8 mouse cellular contexts compared by ENCODE assay signal in genomic region chr2:154657486-154658237, GRCm38 (mm10). TPM values are rescaled to one million over a fixed set of nuclear protein-coding genes. Genes with fewer than 3 reads are reported as not detected.
DNase-seq lines count a peak whose midpoint lies in the region; ATAC-seq lines count a peak whose summit lies in the region.

No protein-coding gene starts in this region.

- peaks cover 13% of the 10 kb centered on the region for H3K36me3 ChIP-seq in heart, embryonic 15.5 days
- peaks cover 3% of the 10 kb centered on the region; the same call in 1 of the 2 replicates for H3K36me3 ChIP-seq in stomach, embryonic 15.5 days

- peaks cover 31% of the 10 kb centered on the region for H3K4me1 ChIP-seq in heart, embryonic 15.5 days (replicated peaks)
- peaks cover 14% of the 10 kb centered on the region for H3K4me1 ChIP-seq in stomach, embryonic 15.5 days

- H3K4me3 ChIP-seq in heart, embryonic 15.5 days: peak overlapping the region; percentile 90
- H3K4me3 ChIP-seq in stomach, embryonic 15.5 days (replicated peaks): peak overlapping the region; percentile 69

- peak; percentile 75 for ATAC-seq in common myeloid progenitor, adult 5-6 weeks (replicated peaks; ENCODE audit: low read depth, poor library complexity, severe bottlenecking)
- ATAC-seq in heart, embryonic 15.5 days (replicated peaks; ENCODE audit: insufficient number of reproducible peaks, insufficient read depth, low FRiP score, low read depth): no peak
- ATAC-seq in megakaryocyte progenitor cell, adult 5-6 weeks (replicated peaks; ENCODE audit: poor library complexity): peak; percentile 70
- ATAC-seq in stomach, embryonic 15.5 days (ENCODE audit: insufficient read depth, low FRiP score, low read depth): no peak

- H3K27ac ChIP-seq in heart, embryonic 15.5 days: peak overlapping the region; percentile 92
- H3K27ac ChIP-seq in stomach, embryonic 15.5 days: peak overlapping the region; percentile 89

- H3K27me3 ChIP-seq in heart, embryonic 15.5 days: no peaks in the 10 kb centered on the region
- H3K27me3 ChIP-seq in stomach, embryonic 15.5 days (replicated peaks): no peaks in the 10 kb centered on the region

- no peaks in the 10 kb centered on the region for H3K9me3 ChIP-seq in heart, embryonic 15.5 days (replicated peaks)
- H3K9me3 ChIP-seq in stomach, embryonic 15.5 days: no peaks in the 10 kb centered on the region

- intact Hi-C loops in gastrocnemius, postnatal 14 days (cut with DNase I; ENCODE audit: low total_unique reads): no loop called here
- intact Hi-C loops in gastrocnemius, postnatal 36 days (cut with DNase I): no loop called here

- H3K9ac ChIP-seq in heart, embryonic 15.5 days: peak overlapping the region; percentile 93
- H3K9ac ChIP-seq in stomach, embryonic 15.5 days: peak overlapping the region; percentile 83

- WGBS in heart, embryonic 15.5 days: 3% methylated on average over 12 of the region's 12 CpGs
- 1% methylated on average over 12 of the region's 12 CpGs for WGBS in stomach, embryonic 15.5 days

- peak; percentile 17 for DNase-seq in gastrocnemius, postnatal 14 days
- no peak for DNase-seq in gastrocnemius, postnatal 36 days
- DNase-seq in kidney, postnatal 25 days: peak; percentile 33 to 61
- no peak for DNase-seq in cerebellum, postnatal 10 days

- peak overlapping the region; percentile 77 for H3K4me2 ChIP-seq in heart, embryonic 15.5 days
- peak overlapping the region; percentile 70 for H3K4me2 ChIP-seq in stomach, embryonic 15.5 days

RNA-seq across cellular contexts. Expression of gene Chmp4b, which starts 6.2 kb away (rescaled TPM):
- total RNA-seq in gastrocnemius, postnatal 14 days (2021): 10 to 100 TPM; 91.1 to 97.2 TPM
- 100 to 1,000 TPM; 102 to 107 TPM for total RNA-seq in gastrocnemius, postnatal 36 days (2021)
- 99.8 and 109 TPM in 2 replicates for total RNA-seq in common myeloid progenitor, adult 5-6 weeks (2017)
- 24.1 and 25.1 TPM in 2 replicates for polyA plus RNA-seq in heart, embryonic 15.5 days (2015; fragmentation: Nextera tagmentation; extraction: Ambion mirVana)
- 81.2 and 89.4 TPM in 2 replicates for total RNA-seq in megakaryocyte progenitor cell, adult 5-6 weeks (2015)
- 103 and 120 TPM in 2 replicates for total RNA-seq in megakaryocyte progenitor cell, adult 5-6 weeks (2017)
- polyA plus RNA-seq in stomach, embryonic 15.5 days (2015; fragmentation: Nextera tagmentation; extraction: Ambion mirVana): 35.9 and 40.0 TPM in 2 replicates

RNA-seq across cellular contexts. Expression of gene 4930519P11Rik, which starts 44.4 kb away (rescaled TPM):
- total RNA-seq in gastrocnemius, postnatal 14 days (2021): under 1 TPM in 1 of 2 experiments, not detected in 1; 0.69 TPM
- not detected for total RNA-seq in gastrocnemius, postnatal 36 days (2021)
- not detected in 2 replicates for total RNA-seq in common myeloid progenitor, adult 5-6 weeks (2017)
- not detected in 2 replicates for polyA plus RNA-seq in heart, embryonic 15.5 days (2015; fragmentation: Nextera tagmentation; extraction: Ambion mirVana)
- total RNA-seq in megakaryocyte progenitor cell, adult 5-6 weeks (2015): 0.54 TPM in 1 of 2 replicates, not detected in the other
- total RNA-seq in megakaryocyte progenitor cell, adult 5-6 weeks (2017): not detected in 2 replicates
- polyA plus RNA-seq in stomach, embryonic 15.5 days (2015; fragmentation: Nextera tagmentation; extraction: Ambion mirVana): 0.30 and 0.78 TPM in 2 replicates

RNA-seq across cellular contexts. Expression of gene Zfp341, which starts 44.6 kb away (rescaled TPM):
- 1 to 10 TPM; 1.8 to 1.9 TPM for total RNA-seq in gastrocnemius, postnatal 14 days (2021)
- total RNA-seq in gastrocnemius, postnatal 36 days (2021): 1 to 10 TPM; 2.2 to 2.3 TPM
- total RNA-seq in common myeloid progenitor, adult 5-6 weeks (2017): 0.34 and 0.87 TPM in 2 replicates
- 0.53 and 0.77 TPM in 2 replicates for polyA plus RNA-seq in heart, embryonic 15.5 days (2015; fragmentation: Nextera tagmentation; extraction: Ambion mirVana)
- 3.3 and 4.0 TPM in 2 replicates for total RNA-seq in megakaryocyte progenitor cell, adult 5-6 weeks (2015)
- total RNA-seq in megakaryocyte progenitor cell, adult 5-6 weeks (2017): 1.2 and 2.3 TPM in 2 replicates
- 0.83 and 0.88 TPM in 2 replicates for polyA plus RNA-seq in stomach, embryonic 15.5 days (2015; fragmentation: Nextera tagmentation; extraction: Ambion mirVana)

RNA-seq across cellular contexts. Expression of gene Pxmp4, which starts 54.2 kb away (rescaled TPM):
- total RNA-seq in gastrocnemius, postnatal 14 days (2021): 10 to 100 TPM; 14.1 to 14.9 TPM
- total RNA-seq in gastrocnemius, postnatal 36 days (2021): 10 to 100 TPM; 10.8 to 11.8 TPM
- total RNA-seq in common myeloid progenitor, adult 5-6 weeks (2017): 14.2 and 18.2 TPM in 2 replicates
- polyA plus RNA-seq in heart, embryonic 15.5 days (2015; fragmentation: Nextera tagmentation; extraction: Ambion mirVana): 24.6 and 27.1 TPM in 2 replicates
- total RNA-seq in megakaryocyte progenitor cell, adult 5-6 weeks (2015): 14.6 and 14.9 TPM in 2 replicates
- total RNA-seq in megakaryocyte progenitor cell, adult 5-6 weeks (2017): 9.2 and 10.7 TPM in 2 replicates
- polyA plus RNA-seq in stomach, embryonic 15.5 days (2015; fragmentation: Nextera tagmentation; extraction: Ambion mirVana): 26.8 and 30.2 TPM in 2 replicates

Comparison
In these comparisons a context has a peak if more than half of its experiments do, and no peak if none do; other contexts are left out.
1. DNase-seq: peak in gastrocnemius, postnatal 14 days (single experiment) and kidney, postnatal 25 days (2 of 2); none in gastrocnemius, postnatal 36 days (0 of 2) and cerebellum, postnatal 10 days (0 of 2).
2. ATAC-seq: peak in common myeloid progenitor, adult 5-6 weeks (single experiment) and megakaryocyte progenitor cell, adult 5-6 weeks (single experiment); none in heart, embryonic 15.5 days (single experiment) and stomach, embryonic 15.5 days (single experiment).